Mouse (Mus musculus): ENCODE measurements around the gene Mmgt2. TPM values are rescaled to one million over a fixed set of nuclear protein-coding genes. Genes with fewer than 3 reads are reported as not detected.

Mmgt2 gene
- 7.2 and 7.8 TPM in 2 replicates for polyA plus RNA-seq (2015; fragmentation: Nextera tagmentation; extraction: Ambion mirVana)

DNA sequence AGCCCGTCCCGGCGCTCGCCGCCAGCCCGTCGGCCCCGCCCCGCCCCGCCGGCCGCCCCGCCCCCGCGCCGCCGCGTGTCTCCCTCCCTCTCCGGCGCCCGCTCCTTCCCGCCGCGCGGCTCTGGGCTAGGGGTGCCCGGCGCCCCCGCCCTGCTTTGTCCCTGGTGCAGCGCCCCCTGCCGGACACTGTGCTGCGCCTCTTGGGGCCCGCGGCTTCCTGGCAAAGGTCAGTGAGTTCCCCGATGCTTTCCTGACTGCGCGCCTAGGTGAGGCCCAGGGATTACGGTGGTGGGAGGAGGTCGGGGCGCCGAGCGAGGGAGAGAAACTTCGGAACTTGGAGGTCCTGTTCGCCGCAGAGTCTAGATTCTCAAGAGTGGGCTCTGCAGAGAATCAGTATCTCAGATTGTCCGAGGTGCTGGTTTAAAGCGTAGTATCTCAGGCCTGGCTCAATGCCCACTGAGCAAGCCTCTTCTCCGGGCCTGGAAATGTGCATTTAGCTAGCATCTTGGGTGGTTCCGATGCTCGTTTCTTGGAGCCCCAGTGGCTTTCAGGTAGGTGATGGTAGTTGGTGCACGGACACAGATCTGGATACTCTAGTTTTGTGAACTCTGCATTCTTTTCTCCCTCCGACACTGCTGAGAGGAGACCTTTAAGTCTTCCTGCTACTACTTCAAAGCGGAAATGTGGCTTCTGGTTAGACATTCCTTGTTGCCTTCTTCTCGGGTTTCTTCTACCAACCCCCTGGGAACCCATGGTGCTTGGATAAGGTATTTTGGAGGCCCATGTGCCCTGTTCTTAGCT is at the start of gene Mmgt2:
TSS of gene Mmgt2 (plus strand) at position 74 of the 801 bp plus-strand sequence.
- 2% methylated on average over 39 of the region's 53 CpGs for WGBS (ENCODE audit: insufficient replicate concordance)
- peak within 1 kb of the TSS; percentile 69 for H3K9ac ChIP-seq
- H3K4me1 ChIP-seq (replicated peaks): peaks cover 49% of the 10 kb centered on the region
- ATAC-seq (ENCODE audit: insufficient read depth): peak; percentile 88
- H3K36me3 ChIP-seq (replicated peaks): 0 out of 2 replicates have a peak, but pooled peaks cover 5% of the 10 kb centered on the region
- peak within 1 kb of the TSS; percentile 99 for H3K4me2 ChIP-seq
- peaks cover 13% of the 10 kb centered on the region for H3K27me3 ChIP-seq
- peak within 1 kb of the TSS; percentile 72 for H3K4me3 ChIP-seq (replicated peaks)
- H3K9me3 ChIP-seq (replicated peaks): no peaks in the 10 kb centered on the region
- H3K27ac ChIP-seq (replicated peaks): peak within 1 kb of the TSS; percentile 66

DNA sequence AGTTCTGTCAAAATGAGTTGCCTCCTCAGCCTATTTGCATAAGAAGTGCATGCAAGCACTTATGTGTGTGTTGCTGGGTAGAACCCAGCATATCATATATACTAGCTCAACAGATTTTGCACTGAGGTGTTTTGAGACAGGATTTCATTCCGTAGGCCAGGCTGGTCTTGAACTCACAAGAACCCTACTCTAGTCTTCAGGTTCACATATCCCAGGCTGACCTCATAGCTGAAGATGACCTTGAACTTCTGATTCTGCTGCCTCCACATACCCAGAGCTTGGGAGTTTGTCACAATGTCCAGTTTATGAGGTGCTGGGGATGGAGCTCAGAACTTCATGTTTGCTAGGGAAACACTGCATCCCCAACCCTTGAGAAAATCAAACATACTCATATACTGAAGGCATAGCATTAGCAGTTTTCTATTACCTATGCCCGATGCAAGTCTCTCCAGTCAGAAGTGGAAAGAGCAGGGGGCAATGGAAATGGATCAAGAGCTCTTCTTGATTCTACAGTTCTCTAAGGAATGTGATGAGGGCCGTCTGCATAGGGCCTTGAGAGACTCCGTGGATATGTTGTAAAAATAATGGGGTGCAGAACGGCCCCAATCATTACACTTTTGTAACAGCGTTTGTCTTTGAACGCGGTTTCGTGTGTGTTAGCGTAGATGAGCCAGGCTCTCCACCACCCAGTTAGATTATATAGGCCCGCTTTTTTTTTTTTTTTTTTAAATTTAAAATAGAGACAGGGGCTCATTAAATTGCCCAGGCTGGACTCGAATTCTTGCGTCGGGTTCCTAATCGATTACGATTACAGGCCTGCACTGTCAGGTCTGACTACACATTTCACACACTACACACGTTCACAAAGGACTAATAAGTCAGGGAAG is 46.5 kb upstream of the Mmgt2 start:
- 12% methylated on average over 17 of the region's 17 CpGs for WGBS (ENCODE audit: insufficient replicate concordance)
- ATAC-seq (ENCODE audit: insufficient read depth): peak; percentile 2; the same call in 1 of the 2 replicates

GRCm38 (mm10) chr11:62602619-62603311 is 45.7 kb upstream of the Mmgt2 start:
- peaks cover 37% of the 10 kb centered on the region for H3K4me1 ChIP-seq (replicated peaks)
- peak overlapping the region; percentile 86 for H3K9ac ChIP-seq
- H3K9me3 ChIP-seq (replicated peaks): no peaks in the 10 kb centered on the region
- ATAC-seq (ENCODE audit: insufficient read depth): peak; percentile 88
- peak overlapping the region; percentile 76 for H3K4me2 ChIP-seq
- H3K4me3 ChIP-seq (replicated peaks): peak overlapping the region; percentile 87
- peak overlapping the region; percentile 95 for H3K27ac ChIP-seq (replicated peaks)
- H3K27me3 ChIP-seq: no peaks in the 10 kb centered on the region
- H3K36me3 ChIP-seq (replicated peaks): peaks cover 41% of the 10 kb centered on the region
- WGBS (ENCODE audit: insufficient replicate concordance): under 1% methylated on average over 58 of the region's 58 CpGs

More for the DNA sequence above, 46.5 kb upstream of the Mmgt2 start:
- peaks cover 35% of the 10 kb centered on the region for H3K4me1 ChIP-seq (replicated peaks)
- peak overlapping the region; percentile 76 for H3K4me2 ChIP-seq
- no peaks in the 10 kb centered on the region for H3K27me3 ChIP-seq
- peak overlapping the region; percentile 95 for H3K27ac ChIP-seq (replicated peaks)
- H3K36me3 ChIP-seq (replicated peaks): peaks cover 34% of the 10 kb centered on the region
- no peaks in the 10 kb centered on the region for H3K9me3 ChIP-seq (replicated peaks)
- peak overlapping the region; percentile 40 for H3K9ac ChIP-seq
- H3K4me3 ChIP-seq (replicated peaks): peak overlapping the region; percentile 87

DNA sequence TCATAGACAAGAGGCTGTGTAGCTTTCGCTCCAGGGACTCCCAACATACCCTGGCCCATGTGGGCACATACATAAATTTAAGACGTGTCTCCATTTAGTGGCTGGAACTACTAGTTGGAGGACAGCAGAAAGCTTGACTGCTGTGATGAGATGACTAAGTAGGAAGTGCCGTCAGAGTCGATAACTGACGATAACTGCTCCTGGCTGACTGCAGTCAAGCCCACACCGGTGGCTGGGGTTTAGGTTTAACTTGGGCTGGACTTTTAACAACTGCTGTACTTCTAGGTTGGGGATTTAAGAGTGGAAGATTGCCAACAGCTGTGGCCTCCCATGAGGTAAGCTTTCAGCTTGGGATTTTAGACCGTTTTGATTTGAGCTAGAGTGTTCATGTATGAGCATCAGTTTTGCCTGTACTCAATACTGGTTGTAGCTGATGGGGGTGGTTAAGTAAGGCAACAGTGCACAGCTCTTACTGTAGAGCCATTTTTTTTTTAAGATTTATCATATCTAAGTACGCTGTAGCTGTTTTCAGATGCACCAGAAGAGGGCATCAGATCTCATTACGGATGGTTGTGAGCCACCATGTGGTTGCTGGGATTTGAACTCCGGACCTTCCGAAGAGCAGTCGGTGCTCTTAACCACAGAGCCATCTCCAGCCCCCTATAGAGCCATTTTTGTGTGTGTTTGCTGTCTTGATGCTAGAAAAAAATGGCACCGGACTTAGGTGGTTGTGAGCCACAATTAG is 45.0 kb upstream of the Mmgt2 start:
- peaks cover 40% of the 10 kb centered on the region for H3K4me1 ChIP-seq (replicated peaks)
- H3K4me3 ChIP-seq (replicated peaks): peak overlapping the region; percentile 87
- peaks cover 47% of the 10 kb centered on the region for H3K36me3 ChIP-seq (replicated peaks)
- ATAC-seq (ENCODE audit: insufficient read depth): peak; percentile 14
- no peaks in the 10 kb centered on the region for H3K9me3 ChIP-seq (replicated peaks)
- H3K4me2 ChIP-seq: peak overlapping the region; percentile 76
- no peaks in the 10 kb centered on the region for H3K27me3 ChIP-seq
- H3K9ac ChIP-seq: peak overlapping the region; percentile 86
- peak overlapping the region; percentile 95 for H3K27ac ChIP-seq (replicated peaks)
- WGBS (ENCODE audit: insufficient replicate concordance): under 1% methylated on average over 13 of the region's 13 CpGs

DNA sequence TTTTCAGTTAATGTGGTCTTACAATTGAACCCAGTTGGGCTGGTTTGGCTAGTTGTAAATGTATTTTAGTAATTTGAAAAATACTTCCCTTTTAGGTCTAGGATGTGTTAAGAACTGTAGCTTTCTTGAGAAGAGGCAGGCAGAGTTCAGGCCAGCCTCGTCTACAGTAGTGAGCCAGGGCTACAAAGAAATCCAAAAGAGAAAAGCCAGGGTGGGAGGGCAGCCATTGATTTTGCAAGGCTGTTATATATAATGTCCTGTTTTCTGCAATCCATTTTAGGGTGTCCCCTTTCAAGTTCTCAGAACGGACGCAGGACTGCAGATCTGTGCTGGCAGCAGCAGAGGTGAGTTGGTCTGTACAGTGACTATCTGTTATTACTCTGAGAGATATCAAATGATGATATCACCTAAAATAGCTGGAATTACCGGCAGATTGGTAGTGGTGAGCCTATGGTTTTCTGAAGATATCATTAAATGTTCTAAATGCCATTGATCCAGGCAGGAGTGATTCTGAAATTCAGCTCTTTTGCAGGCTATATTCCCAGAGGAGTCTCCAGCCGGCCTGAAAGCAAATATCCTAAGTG is 44.2 kb upstream of the Mmgt2 start:
- WGBS (ENCODE audit: insufficient replicate concordance): 9% methylated on average over 5 of the region's 5 CpGs
- Histone ChIP-seq H3K4me3 (replicated peaks) (peak overlapping the region; percentile 87), H3K9me3 (replicated peaks) (no peaks in the 10 kb centered on the region)

DNA sequence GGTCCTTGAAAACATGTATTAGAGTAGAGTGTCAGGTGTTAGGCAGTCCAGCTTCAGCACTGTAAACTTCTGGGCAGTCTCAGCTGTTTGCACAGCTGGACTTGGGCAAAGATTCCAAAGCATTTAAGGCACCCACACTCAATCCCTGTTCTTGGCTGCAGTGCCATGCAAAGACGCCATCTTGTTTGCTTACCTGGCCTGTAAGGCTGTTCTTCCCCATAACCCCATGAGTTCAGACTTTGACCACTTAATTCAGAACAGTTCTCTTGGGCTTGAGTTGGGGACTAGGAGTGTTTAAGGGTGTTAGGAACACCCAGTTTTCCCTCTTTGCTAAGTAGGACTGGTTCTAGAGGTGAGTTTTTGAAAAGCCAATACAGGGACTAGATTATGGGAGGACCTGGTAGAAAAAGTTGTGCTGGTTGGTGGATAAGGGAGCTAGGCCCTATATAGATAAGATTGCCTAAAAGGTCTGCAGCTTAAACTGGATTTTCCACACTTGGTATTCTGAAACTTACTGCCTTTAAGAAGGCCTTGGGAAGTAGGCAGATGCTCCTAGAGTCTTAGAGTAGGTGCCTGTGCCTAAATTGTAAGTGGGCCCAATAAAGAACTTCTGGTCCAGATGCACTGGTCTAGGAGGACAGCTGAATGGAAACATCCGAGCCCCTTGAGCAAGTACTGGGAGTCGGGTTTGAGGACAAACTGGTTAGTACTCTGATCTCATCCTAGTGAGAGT is 43.4 kb upstream of the Mmgt2 start:
- peak overlapping the region; percentile 87 for H3K4me3 ChIP-seq (replicated peaks)
- H3K36me3 ChIP-seq (replicated peaks): peaks cover 49% of the 10 kb centered on the region
- no peaks in the 10 kb centered on the region for H3K9me3 ChIP-seq (replicated peaks)
- WGBS (ENCODE audit: insufficient replicate concordance): 21% methylated on average over 3 of the region's 3 CpGs
- H3K27ac ChIP-seq (replicated peaks): peak overlapping the region; percentile 95
- H3K4me1 ChIP-seq (replicated peaks): peaks cover 44% of the 10 kb centered on the region
- H3K9ac ChIP-seq: peak overlapping the region; percentile 86
- H3K4me2 ChIP-seq: peak overlapping the region; percentile 76
- no peak for ATAC-seq (ENCODE audit: insufficient read depth)
- no peaks in the 10 kb centered on the region for H3K27me3 ChIP-seq

More for the DNA sequence above, 44.2 kb upstream of the Mmgt2 start:
- peaks cover 44% of the 10 kb centered on the region for H3K4me1 ChIP-seq (replicated peaks)
- ATAC-seq (ENCODE audit: insufficient read depth): no peak
- H3K27ac ChIP-seq (replicated peaks): peak overlapping the region; percentile 95
- H3K27me3 ChIP-seq: no peaks in the 10 kb centered on the region
- H3K9ac ChIP-seq: peak overlapping the region; percentile 86
- H3K4me2 ChIP-seq: peak overlapping the region; percentile 76
- peaks cover 49% of the 10 kb centered on the region for H3K36me3 ChIP-seq (replicated peaks)

GRCm38 (mm10) chr11:62605619-62606298 is 42.7 kb upstream of the Mmgt2 start:
- H3K27ac ChIP-seq (replicated peaks): peak overlapping the region; percentile 95
- whole genome bisulfite sequencing (ENCODE audit: insufficient replicate concordance): 44% methylated on average over 10 of the region's 10 CpGs
- no peaks in the 10 kb centered on the region for H3K9me3 ChIP-seq (replicated peaks)
- peaks cover 44% of the 10 kb centered on the region for H3K4me1 ChIP-seq (replicated peaks)
- peak; percentile 2; the same call in 1 of the 2 replicates for ATAC-seq (ENCODE audit: insufficient read depth)
- H3K4me3 ChIP-seq (replicated peaks): 0 out of 2 replicates have a peak overlapping the region, but pooled peaks have one; percentile 6
- H3K36me3 ChIP-seq (replicated peaks): peaks cover 49% of the 10 kb centered on the region
- H3K27me3 ChIP-seq: no peaks in the 10 kb centered on the region
- peak overlapping the region; percentile 6; the same call in 1 of the 2 replicates for H3K9ac ChIP-seq
- H3K4me2 ChIP-seq: peak overlapping the region; percentile 76

DNA sequence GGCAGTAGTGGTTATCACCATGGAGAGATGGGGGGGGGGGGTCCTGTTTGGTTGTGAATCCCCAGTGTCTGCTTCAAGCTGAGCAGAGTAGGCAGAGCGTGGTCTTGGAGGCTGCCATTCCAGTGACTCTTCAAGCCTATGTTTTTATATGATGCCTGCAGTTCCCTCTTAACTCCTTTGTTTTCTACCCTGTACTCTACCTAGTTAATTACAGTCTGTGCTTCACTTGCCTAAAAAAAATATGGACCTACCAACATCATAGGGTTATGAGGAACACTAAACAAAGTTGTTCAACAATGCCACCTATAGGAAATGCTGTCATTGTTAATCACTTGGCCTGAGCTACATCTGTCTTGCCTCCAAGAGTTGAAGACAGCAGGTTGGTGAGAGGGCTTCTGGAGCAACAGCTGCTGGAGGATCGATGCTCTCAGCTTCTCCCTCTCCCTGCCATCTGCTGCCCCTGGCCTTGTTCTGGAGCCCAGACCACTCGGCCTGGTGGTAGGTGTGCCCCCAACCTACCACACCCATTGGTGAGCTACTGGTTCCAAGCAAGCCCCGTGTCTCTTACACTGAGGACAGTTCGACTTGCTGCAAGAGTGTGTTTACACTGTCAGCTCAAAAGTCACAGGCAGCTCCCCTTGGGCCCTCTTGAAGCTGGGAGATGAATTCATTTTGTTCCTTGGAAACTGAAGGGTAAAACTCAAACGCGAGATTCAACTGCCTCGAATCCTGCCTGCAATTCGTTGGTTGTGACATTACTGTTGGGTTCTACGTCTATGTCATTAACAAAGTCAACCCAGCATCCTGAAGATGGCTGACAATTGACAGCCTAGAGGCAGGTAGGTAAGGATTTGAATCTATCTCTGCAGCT is 41.9 kb upstream of the Mmgt2 start:
- WGBS (ENCODE audit: insufficient replicate concordance): 49% methylated on average over 10 of the region's 10 CpGs
- H3K27ac ChIP-seq (replicated peaks): peak overlapping the region; percentile 95
- no peak overlapping the region for H3K9ac ChIP-seq
- H3K4me2 ChIP-seq: no peak overlapping the region
- no peaks in the 10 kb centered on the region for H3K27me3 ChIP-seq
- H3K36me3 ChIP-seq (replicated peaks): peaks cover 49% of the 10 kb centered on the region
- H3K9me3 ChIP-seq (replicated peaks): no peaks in the 10 kb centered on the region
- no peak for ATAC-seq (ENCODE audit: insufficient read depth)
- H3K4me1 ChIP-seq (replicated peaks): peaks cover 43% of the 10 kb centered on the region
- H3K4me3 ChIP-seq (replicated peaks): no peak overlapping the region

All from liver, embryonic 15.5 days (tissue).